26 mouse cellular contexts compared by ENCODE assay signal in the genomic region with DNA sequence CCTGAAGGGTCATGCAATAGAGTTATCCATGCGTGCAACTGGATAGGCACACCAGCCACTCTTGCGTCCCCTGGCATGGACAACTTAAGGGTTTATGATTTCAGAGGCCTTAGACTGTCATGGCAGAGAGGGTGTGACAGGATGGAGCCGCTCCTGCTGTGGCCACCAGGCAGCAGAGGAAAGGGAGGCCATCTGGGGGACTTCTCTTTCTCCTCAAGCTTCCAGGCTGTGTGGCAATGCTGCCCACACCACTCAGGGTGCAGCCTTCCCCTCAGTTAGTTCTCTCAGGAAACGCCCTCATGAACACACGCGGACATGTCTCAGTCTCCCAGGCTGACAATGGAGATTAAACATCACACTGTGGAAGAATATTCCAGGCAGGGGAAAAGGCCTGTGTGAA. TPM values are rescaled to one million over a fixed set of nuclear protein-coding genes. Genes with fewer than 3 reads are reported as not detected.
DNase-seq lines count a peak whose midpoint lies in the region; ATAC-seq and TF ChIP-seq lines count a peak whose summit lies in the region.
"Had no signal": no experiment of that assay in that cellular context is flagged by ENCODE, and none has a peak within 500 bp of the region (broad histone marks: within the 10 kb centered on the region; RNA-seq: fewer than 3 reads in every experiment).

No protein-coding gene starts in this region.

- DNase-seq in lung, adult 18-20 months = peak; percentile 28 to 39
- no peak for DNase-seq in lung, adult 2 months
- no peak for DNase-seq in liver, embryonic 14.5 days (ENCODE audit: low read depth in 3 of 3, low spot score in 3 of 3)
- DNase-seq in lung, postnatal 4 days = peak; percentile 39
- DNase-seq in ovary, postnatal 14 days (ENCODE audit: low spot score) = no peak
- DNase-seq: adrenal gland, postnatal 36 days; cerebellum, adult 18-20 months; cerebellum, postnatal 36 days; gastrocnemius, postnatal 10 days; heart, adult 18-20 months; heart, postnatal 36 days; thymus, postnatal 36 days had no signal

- no peak overlapping the region for H3K27ac ChIP-seq in liver, embryonic 14.5 days
- H3K27ac ChIP-seq: forebrain, embryonic 13.5 days; heart, embryonic 13.5 days; hindbrain, postnatal 0 days; lung, embryonic 15.5 days; midbrain, embryonic 12.5 days; neural tube, embryonic 13.5 days had no signal

- TF ChIP-seq POLR2A in lung, adult 2 months (IDR thresholded peaks at IDR 0.05; ENCODE audit: borderline replicate concordance, extremely low read depth, low read depth, low read length) = no peak

- no peak overlapping the region for H3K4me3 ChIP-seq in lung, adult 2 months (replicated peaks; ENCODE audit: extremely low read depth, low read depth, low read length)
- H3K4me3 ChIP-seq in liver, embryonic 14.5 days (ENCODE audit: insufficient read depth in 1 of 2, low read depth in 2 of 2, low read length in 2 of 2) = no peak overlapping the region
- H3K4me3 ChIP-seq: forebrain, embryonic 13.5 days; heart, embryonic 13.5 days; lung, embryonic 15.5 days; midbrain, embryonic 12.5 days; neural tube, embryonic 13.5 days had no signal

- TF ChIP-seq CTCF in lung, adult 2 months (IDR thresholded peaks at IDR 0.05; ENCODE audit: insufficient read depth, low read length) = no peak
- TF ChIP-seq CTCF in liver, embryonic 14.5 days (IDR thresholded peaks at IDR 0.05; ENCODE audit: low read depth) = no peak

- no peaks in the 10 kb centered on the region for H3K27me3 ChIP-seq in liver, embryonic 14.5 days (ENCODE audit: control insufficient read depth, insufficient read depth, low read length)
- H3K27me3 ChIP-seq: forebrain, embryonic 13.5 days; heart, embryonic 13.5 days; lung, embryonic 15.5 days; neural tube, embryonic 13.5 days had no signal

- H3K9me3 ChIP-seq in liver, embryonic 14.5 days (ENCODE audit: control insufficient read depth, low read length) = no peaks in the 10 kb centered on the region
- H3K9me3 ChIP-seq: forebrain, embryonic 13.5 days; heart, embryonic 13.5 days; lung, embryonic 15.5 days; midbrain, embryonic 12.5 days; neural tube, embryonic 13.5 days had no signal

- H3K36me3 ChIP-seq in liver, embryonic 14.5 days (replicated peaks; ENCODE audit: control insufficient read depth, insufficient read depth, low read depth) = no peaks in the 10 kb centered on the region; the same call in 1 of the 2 replicates
- H3K36me3 ChIP-seq: heart, embryonic 13.5 days; lung, embryonic 15.5 days; midbrain, embryonic 12.5 days; neural tube, embryonic 13.5 days had no signal

- TF ChIP-seq EP300 in liver, embryonic 14.5 days (IDR thresholded peaks at IDR 0.05; ENCODE audit: low read depth) = no peak

- H3K9ac ChIP-seq in liver, embryonic 14.5 days (replicated peaks) = no peak overlapping the region
- H3K9ac ChIP-seq: forebrain, embryonic 13.5 days; lung, embryonic 15.5 days; midbrain, embryonic 12.5 days; neural tube, embryonic 13.5 days had no signal

- no peaks in the 10 kb centered on the region for H3K4me1 ChIP-seq in lung, adult 2 months (ENCODE audit: control insufficient read depth, insufficient read depth, low read length)
- H3K4me1 ChIP-seq in liver, embryonic 14.5 days (replicated peaks; ENCODE audit: control insufficient read depth in 2 of 2, insufficient read depth in 2 of 2, low read length in 1 of 2) = peaks cover 0 to 8% of the 10 kb centered on the region in 2 experiments; a peak in 2 of 4 replicates
- H3K4me1 ChIP-seq: lung, embryonic 15.5 days; midbrain, embryonic 12.5 days; neural tube, embryonic 13.5 days had no signal

- WGBS in lung, adult 2 months = 65% methylated on average over 6 of the region's 6 CpGs
- 49% methylated on average over 6 of the region's 6 CpGs for WGBS in liver, embryonic 14.5 days (ENCODE audit: insufficient replicate concordance)

- no peak for ATAC-seq in liver, embryonic 14.5 days (ENCODE audit: insufficient read depth)
- no peak for ATAC-seq in megakaryocyte-erythroid progenitor cell, adult 5-6 weeks (replicated peaks; ENCODE audit: low FRiP score, low TSS enrichment, poor library complexity, severe bottlenecking)
- no peak for ATAC-seq in erythroblast, adult 5-6 weeks (replicated peaks; ENCODE audit: low FRiP score, poor library complexity, severe bottlenecking)
- ATAC-seq: forebrain, embryonic 13.5 days; hindbrain, postnatal 0 days; intestine, postnatal 0 days had no signal

- H3K4me2 ChIP-seq in liver, embryonic 14.5 days (ENCODE audit: low read depth) = peak overlapping the region; percentile 47; the same call in 1 of the 2 replicates
- H3K4me2 ChIP-seq: forebrain, embryonic 13.5 days; heart, embryonic 13.5 days; lung, embryonic 15.5 days; midbrain, embryonic 12.5 days; neural tube, embryonic 13.5 days had no signal

RNA-seq across cellular contexts. Expression of a gene that starts 1.9 kb away (rescaled TPM):
- 6.0 and 18.5 TPM in 2 replicates for polyA plus RNA-seq in lung, adult 2 months (2012; rRNA removed)
- 29.9 and 43.2 TPM in 2 replicates for polyA plus RNA-seq in liver, embryonic 14.5 days (2012; rRNA removed)
- 70.8 and 81.6 TPM in 2 replicates for polyA plus RNA-seq in liver, embryonic 14.5 days (2014; fragmentation: Nextera tagmentation; extraction: Ambion mirVana)
- 1.1 and 2.6 TPM in 2 replicates for total RNA-seq in megakaryocyte-erythroid progenitor cell, adult 5-6 weeks (2014; fragmentation: Nextera tagmentation)
- 1.1 and 1.6 TPM in 2 replicates for total RNA-seq in megakaryocyte-erythroid progenitor cell, adult 5-6 weeks (2017)
- total RNA-seq in erythroblast, adult 5-6 weeks (2015; ENCODE audit: low replicate concordance) = 0.77 and 17.6 TPM in 2 replicates
- total RNA-seq in erythroblast, adult 5-6 weeks (2017; ENCODE audit: low replicate concordance) = 15.5 and 20.8 TPM in 2 replicates
- total RNA-seq: CH12.LX; layer of hippocampus, adult 18-20 months; layer of hippocampus, postnatal 25 days; left cerebral cortex, postnatal 36 days had no signal

RNA-seq across cellular contexts. Expression of a gene that starts 13.2 kb away (rescaled TPM):
- polyA plus RNA-seq in lung, adult 2 months (2012; rRNA removed) = 8.5 and 27.2 TPM in 2 replicates
- 4.4 and 5.8 TPM in 2 replicates for polyA plus RNA-seq in liver, embryonic 14.5 days (2012; rRNA removed)
- polyA plus RNA-seq in liver, embryonic 14.5 days (2014; fragmentation: Nextera tagmentation; extraction: Ambion mirVana) = 3.9 and 4.1 TPM in 2 replicates
- not detected in 2 replicates for total RNA-seq in megakaryocyte-erythroid progenitor cell, adult 5-6 weeks (2014; fragmentation: Nextera tagmentation)
- total RNA-seq in megakaryocyte-erythroid progenitor cell, adult 5-6 weeks (2017) = not detected in 2 replicates
- not detected in 2 replicates for total RNA-seq in erythroblast, adult 5-6 weeks (2015; ENCODE audit: low replicate concordance)
- not detected in 2 replicates for total RNA-seq in erythroblast, adult 5-6 weeks (2017; ENCODE audit: low replicate concordance)
- total RNA-seq: CH12.LX; gastrocnemius, postnatal 10 days; layer of hippocampus, postnatal 25 days; left cerebral cortex, postnatal 36 days; MEL had no signal
- polyA plus RNA-seq: heart, embryonic 13.5 days; hindbrain, postnatal 0 days had no signal

RNA-seq across cellular contexts. Expression of a gene that starts 21.7 kb away (rescaled TPM):
- 3.2 and 4.5 TPM in 2 replicates for polyA plus RNA-seq in lung, adult 2 months (2012; rRNA removed)
- polyA plus RNA-seq in liver, embryonic 14.5 days (2012; rRNA removed) = 22.6 and 24.6 TPM in 2 replicates
- 30.2 and 31.1 TPM in 2 replicates for polyA plus RNA-seq in liver, embryonic 14.5 days (2014; fragmentation: Nextera tagmentation; extraction: Ambion mirVana)
- total RNA-seq in megakaryocyte-erythroid progenitor cell, adult 5-6 weeks (2014; fragmentation: Nextera tagmentation) = not detected in 2 replicates
- not detected in 2 replicates for total RNA-seq in megakaryocyte-erythroid progenitor cell, adult 5-6 weeks (2017)
- not detected in 2 replicates for total RNA-seq in erythroblast, adult 5-6 weeks (2015; ENCODE audit: low replicate concordance)
- total RNA-seq in erythroblast, adult 5-6 weeks (2017; ENCODE audit: low replicate concordance) = not detected in 2 replicates
- total RNA-seq: adrenal gland, postnatal 36 days; heart, adult 18-20 months; heart, postnatal 36 days; hindbrain, postnatal 0 days; layer of hippocampus, adult 18-20 months; layer of hippocampus, postnatal 25 days; left cerebral cortex, postnatal 36 days had no signal

Comparison
In these comparisons a context has a peak if more than half of its experiments do, and no peak if none do; other contexts are left out.
1. DNase-seq: peak in lung, adult 18-20 months (2 of 2) and lung, postnatal 4 days (2 of 2); none in lung, adult 2 months (single experiment), liver, embryonic 14.5 days (0 of 3) and ovary, postnatal 14 days (single experiment).